ENCODE assay signal across 8 mouse cellular contexts in genomic region chr2:180069770-180070480, GRCm38 (mm10). TPM values are rescaled to one million over a fixed set of nuclear protein-coding genes. Genes with fewer than 3 reads are reported as not detected.
DNase-seq lines count a peak whose midpoint lies in the region; ATAC-seq and TF ChIP-seq lines count a peak whose summit lies in the region.

No protein-coding gene starts in this region.

- peak overlapping the region; percentile 65 for H3K27ac ChIP-seq in lung, embryonic 16.5 days (ENCODE audit: low read length)
- peak overlapping the region; percentile 88 for H3K27ac ChIP-seq in forebrain, embryonic 12.5 days
- H3K27ac ChIP-seq in limb, embryonic 13.5 days: peak overlapping the region; percentile 45; the same call in 1 of the 2 replicates
- peak overlapping the region; percentile 65 for H3K27ac ChIP-seq in small intestine, adult 2 months (ENCODE audit: insufficient read depth, low read depth, low read length)

- WGBS in lung, embryonic 16.5 days: 30% methylated on average over 20 of the region's 20 CpGs
- 36% methylated on average over 20 of the region's 20 CpGs for WGBS in forebrain, embryonic 12.5 days
- WGBS in limb, embryonic 13.5 days: 34% methylated on average over 20 of the region's 20 CpGs
- WGBS in small intestine, adult 2 months: 27% methylated on average over 20 of the region's 20 CpGs

- ATAC-seq in lung, embryonic 16.5 days (ENCODE audit: low read depth): peak; percentile 70
- peak; percentile 69 for ATAC-seq in forebrain, embryonic 12.5 days (ENCODE audit: low FRiP score)
- ATAC-seq in limb, embryonic 13.5 days (ENCODE audit: low FRiP score, low read depth): peak; percentile 76

- peak overlapping the region; percentile 70 for H3K4me3 ChIP-seq in lung, embryonic 16.5 days (ENCODE audit: low read length)
- peak overlapping the region; percentile 72 for H3K4me3 ChIP-seq in forebrain, embryonic 12.5 days (replicated peaks)
- peak overlapping the region; percentile 77 for H3K4me3 ChIP-seq in limb, embryonic 13.5 days
- peak overlapping the region; percentile 82 for H3K4me3 ChIP-seq in small intestine, adult 2 months (ENCODE audit: low read depth, low read length)

- H3K36me3 ChIP-seq in lung, embryonic 16.5 days (ENCODE audit: control insufficient read depth, insufficient read depth, low read length): 0 out of 2 replicates have a peak, but pooled peaks cover 2% of the 10 kb centered on the region
- H3K36me3 ChIP-seq in forebrain, embryonic 12.5 days (replicated peaks): peaks cover 21% of the 10 kb centered on the region
- peaks cover 30% of the 10 kb centered on the region for H3K36me3 ChIP-seq in limb, embryonic 13.5 days
- 0 out of 2 replicates have a peak, but pooled peaks cover 3% of the 10 kb centered on the region for H3K36me3 ChIP-seq in small intestine, adult 2 months (ENCODE audit: control insufficient read depth, insufficient read depth, low read length)

- no peaks in the 10 kb centered on the region for H3K27me3 ChIP-seq in lung, embryonic 16.5 days (ENCODE audit: control insufficient read depth, insufficient read depth, low read depth, low read length)
- H3K27me3 ChIP-seq in forebrain, embryonic 12.5 days: no peaks in the 10 kb centered on the region
- H3K27me3 ChIP-seq in limb, embryonic 13.5 days: no peaks in the 10 kb centered on the region
- no peaks in the 10 kb centered on the region for H3K27me3 ChIP-seq in small intestine, adult 2 months (ENCODE audit: control insufficient read depth, insufficient read depth, low read length)

- DNase-seq in lung, postnatal 4 days: no peak
- no peak for DNase-seq in T-cell, adult 2 months (ENCODE audit: low spot score)
- no peak for DNase-seq in right cerebral cortex, postnatal 10 days (ENCODE audit: low spot score in 2 of 2)
- no peak for DNase-seq in urinary bladder, postnatal 14 days (ENCODE audit: low spot score)

- peak overlapping the region; percentile 69 for H3K9ac ChIP-seq in lung, embryonic 16.5 days (ENCODE audit: low read length)
- peak overlapping the region; percentile 67 for H3K9ac ChIP-seq in forebrain, embryonic 12.5 days
- H3K9ac ChIP-seq in limb, embryonic 13.5 days: peak overlapping the region; percentile 80

- H3K4me2 ChIP-seq in lung, embryonic 16.5 days (ENCODE audit: low read depth, low read length): peak overlapping the region; percentile 75
- peak overlapping the region; percentile 85 for H3K4me2 ChIP-seq in forebrain, embryonic 12.5 days
- peak overlapping the region; percentile 90 for H3K4me2 ChIP-seq in limb, embryonic 13.5 days (replicated peaks)

- TF ChIP-seq CTCF in small intestine, adult 2 months (IDR thresholded peaks at IDR 0.05; ENCODE audit: extremely low read depth, insufficient read length, insufficient replicate concordance, low read depth, low read length): no peak

- no peaks in the 10 kb centered on the region for H3K9me3 ChIP-seq in lung, embryonic 16.5 days (ENCODE audit: control insufficient read depth, low read length)
- no peaks in the 10 kb centered on the region for H3K9me3 ChIP-seq in forebrain, embryonic 12.5 days
- H3K9me3 ChIP-seq in limb, embryonic 13.5 days: no peaks in the 10 kb centered on the region

- TF ChIP-seq POLR2A in small intestine, adult 2 months (IDR thresholded peaks at IDR 0.05; ENCODE audit: low read depth, low read length): no peak

- peaks cover 7% of the 10 kb centered on the region for H3K4me1 ChIP-seq in lung, embryonic 16.5 days (replicated peaks; ENCODE audit: control insufficient read depth, insufficient read depth, low read length)
- H3K4me1 ChIP-seq in forebrain, embryonic 12.5 days: peaks cover 11% of the 10 kb centered on the region
- peaks cover 15% of the 10 kb centered on the region for H3K4me1 ChIP-seq in limb, embryonic 13.5 days
- peaks cover 4% of the 10 kb centered on the region for H3K4me1 ChIP-seq in small intestine, adult 2 months (ENCODE audit: control insufficient read depth, insufficient read depth, insufficient read length, low read length)

RNA-seq across cellular contexts. Expression of gene Mtg2, which starts 0.5 kb away (rescaled TPM):
- polyA plus RNA-seq in lung, embryonic 16.5 days (2015; fragmentation: Nextera tagmentation; extraction: Ambion mirVana): 26.3 and 27.4 TPM in 2 replicates
- 31.5 and 31.6 TPM in 2 replicates for polyA plus RNA-seq in forebrain, embryonic 12.5 days (2016; fragmentation: Nextera tagmentation; extraction: Ambion mirVana)
- polyA plus RNA-seq in limb, embryonic 13.5 days (2015; fragmentation: Nextera tagmentation; extraction: Ambion mirVana): 29.5 and 29.9 TPM in 2 replicates
- 6.3 and 10.2 TPM in 2 replicates for polyA plus RNA-seq in small intestine, adult 2 months (2012; rRNA removed)

RNA-seq across cellular contexts. Expression of gene Ss18l1, which starts 27.6 kb away (rescaled TPM):
- 4.0 and 4.7 TPM in 2 replicates for polyA plus RNA-seq in lung, embryonic 16.5 days (2015; fragmentation: Nextera tagmentation; extraction: Ambion mirVana)
- polyA plus RNA-seq in forebrain, embryonic 12.5 days (2016; fragmentation: Nextera tagmentation; extraction: Ambion mirVana): 25.0 and 29.4 TPM in 2 replicates
- 6.0 and 6.5 TPM in 2 replicates for polyA plus RNA-seq in limb, embryonic 13.5 days (2015; fragmentation: Nextera tagmentation; extraction: Ambion mirVana)
- 4.0 and 7.7 TPM in 2 replicates for polyA plus RNA-seq in small intestine, adult 2 months (2012; rRNA removed)

RNA-seq across cellular contexts. Expression of gene Psma7, which starts 27.7 kb away (rescaled TPM):
- 458 and 471 TPM in 2 replicates for polyA plus RNA-seq in lung, embryonic 16.5 days (2015; fragmentation: Nextera tagmentation; extraction: Ambion mirVana)
- polyA plus RNA-seq in forebrain, embryonic 12.5 days (2016; fragmentation: Nextera tagmentation; extraction: Ambion mirVana): 666 and 694 TPM in 2 replicates
- polyA plus RNA-seq in limb, embryonic 13.5 days (2015; fragmentation: Nextera tagmentation; extraction: Ambion mirVana): 612 and 628 TPM in 2 replicates
- polyA plus RNA-seq in small intestine, adult 2 months (2012; rRNA removed): 102 and 152 TPM in 2 replicates

RNA-seq across cellular contexts. Expression of gene Hrh3, which starts 34.4 kb away (rescaled TPM):
- not detected in 2 replicates for polyA plus RNA-seq in lung, embryonic 16.5 days (2015; fragmentation: Nextera tagmentation; extraction: Ambion mirVana)
- 3.3 and 3.5 TPM in 2 replicates for polyA plus RNA-seq in forebrain, embryonic 12.5 days (2016; fragmentation: Nextera tagmentation; extraction: Ambion mirVana)
- polyA plus RNA-seq in limb, embryonic 13.5 days (2015; fragmentation: Nextera tagmentation; extraction: Ambion mirVana): not detected in 2 replicates
- polyA plus RNA-seq in small intestine, adult 2 months (2012; rRNA removed): 0.06 and 0.08 TPM in 2 replicates

RNA-seq across cellular contexts. Expression of gene Lsm14b, which starts 45.1 kb away (rescaled TPM):
- polyA plus RNA-seq in lung, embryonic 16.5 days (2015; fragmentation: Nextera tagmentation; extraction: Ambion mirVana): 4.6 and 5.0 TPM in 2 replicates
- polyA plus RNA-seq in forebrain, embryonic 12.5 days (2016; fragmentation: Nextera tagmentation; extraction: Ambion mirVana): 15.4 and 15.7 TPM in 2 replicates
- 11.2 and 11.7 TPM in 2 replicates for polyA plus RNA-seq in limb, embryonic 13.5 days (2015; fragmentation: Nextera tagmentation; extraction: Ambion mirVana)
- polyA plus RNA-seq in small intestine, adult 2 months (2012; rRNA removed): 10.7 and 23.7 TPM in 2 replicates
